Mouse (Mus musculus): Measurements from ENCODE around the gene Cldn9. TPM values are rescaled to one million over a fixed set of nuclear protein-coding genes. Genes with fewer than 3 reads are reported as not detected.

Gene Cldn9
- total RNA-seq, 2 experiments from 2014 or later, result 0.23 to 0.51 TPM

DNA sequence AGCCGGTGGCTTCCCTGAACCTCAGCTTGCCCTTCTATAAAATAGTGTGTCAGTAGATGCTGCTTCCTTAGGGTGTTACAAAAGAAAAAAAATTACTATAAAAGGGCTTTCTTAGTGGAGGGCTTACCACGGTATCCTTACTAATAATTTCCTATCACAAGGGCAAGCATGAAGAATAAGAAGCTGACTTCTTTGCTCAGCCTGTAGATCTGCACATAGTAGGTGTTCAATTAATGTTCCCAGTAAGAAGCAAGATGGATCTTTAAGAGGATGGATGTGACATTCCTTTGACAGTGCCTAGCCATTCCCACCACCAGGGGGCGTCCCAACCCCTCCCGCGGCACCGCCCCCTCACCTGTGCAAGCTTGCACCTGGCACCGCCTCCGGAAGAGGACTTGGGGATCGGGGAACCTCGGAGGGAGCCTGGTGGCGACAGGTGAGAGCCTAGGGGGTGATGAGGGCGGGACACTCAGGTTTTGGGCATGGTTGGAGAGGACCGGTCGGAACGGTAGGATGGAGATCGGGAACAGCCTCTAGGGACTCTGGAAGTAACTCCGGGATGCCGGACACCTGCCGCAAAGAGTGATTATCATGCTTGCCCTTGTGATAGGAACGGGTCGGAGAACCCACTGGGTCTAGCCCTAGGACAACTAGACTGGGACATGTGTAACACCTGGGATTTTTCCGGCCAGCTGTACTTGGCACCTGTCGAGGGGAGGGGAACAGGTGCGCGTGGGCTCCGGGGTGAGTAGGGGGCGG is 23.5 kb downstream of the Cldn9 start, which contains the start of gene Bicdl2:
Gene Bicdl2, plus strand, starts transcription at position 390 of the 759 bp plus-strand sequence.
- DNase-seq, result no peak
- intact Hi-C loops (cut with DNase I; ENCODE audit: low total_unique reads), result loop anchor here (5.0 kb wide), 1 partner anchor 42 kb away; no protein-coding TSS in a partner anchor

DNA sequence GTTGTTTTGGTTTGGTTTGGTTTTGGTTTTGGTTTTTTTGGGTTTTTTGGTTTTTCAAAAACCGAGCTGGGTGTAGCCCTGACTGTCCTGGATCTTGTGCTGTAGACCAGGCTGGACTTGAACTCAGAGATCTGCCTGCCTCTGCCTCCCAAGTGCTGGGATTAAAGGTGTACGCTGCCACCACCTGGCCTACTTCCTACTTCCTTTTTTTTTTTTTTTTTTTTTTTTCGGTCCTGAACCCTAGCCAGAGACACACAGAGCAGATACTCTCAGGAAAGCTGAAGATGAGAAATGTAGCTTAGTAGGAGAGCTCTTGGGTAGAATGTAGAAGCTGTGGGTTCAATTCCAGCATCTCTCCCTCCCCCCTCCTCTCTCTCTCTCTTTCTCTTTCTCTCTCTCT is 25.4 kb downstream of the Cldn9 start:
- no peak for DNase-seq
- intact Hi-C loops (cut with DNase I; ENCODE audit: low total_unique reads), result no loop called here

DNA sequence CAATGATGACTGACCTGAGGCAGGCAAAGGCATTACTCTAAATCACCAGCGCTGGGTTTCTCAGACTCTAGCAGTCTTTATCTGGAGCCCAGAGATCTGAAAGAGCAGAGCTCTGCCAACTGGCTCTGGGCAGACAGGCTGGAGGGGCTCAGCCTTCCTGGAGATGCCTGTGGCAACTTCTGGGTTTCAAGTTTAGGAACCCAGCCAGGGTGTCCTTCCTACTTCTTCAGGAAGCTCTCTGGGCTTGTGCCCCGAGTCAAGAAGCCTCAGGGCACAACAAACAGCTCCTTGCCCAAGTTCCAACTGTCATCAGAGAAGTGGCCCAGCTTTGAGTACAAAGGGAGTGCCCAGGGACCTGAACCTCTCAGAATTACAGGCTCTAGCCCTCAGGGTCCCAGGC is 29.4 kb downstream of the Cldn9 start:
- DNase-seq, result no peak
- intact Hi-C loops (cut with DNase I; ENCODE audit: low total_unique reads), result no loop called here

DNA sequence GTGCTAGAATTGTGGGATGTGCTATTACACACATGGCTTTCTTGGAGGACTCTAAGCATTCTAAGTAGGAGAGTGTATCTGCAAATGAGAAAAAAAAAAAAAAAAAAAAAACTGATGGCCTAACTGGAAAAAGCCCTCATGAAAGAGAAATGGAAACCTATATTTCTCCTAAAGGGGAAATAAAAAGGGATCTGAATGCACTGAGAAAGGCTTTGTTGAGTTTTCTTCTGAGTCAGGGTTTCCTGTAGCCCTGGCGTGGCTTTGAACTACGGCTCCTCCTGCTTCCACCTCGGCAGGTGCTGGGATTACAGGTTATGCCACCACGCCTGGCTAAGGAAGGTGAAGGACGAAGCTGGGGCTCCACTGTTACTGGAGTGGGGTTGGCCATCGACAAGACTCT is 29.8 kb downstream of the Cldn9 start:
- no peak for DNase-seq
- intact Hi-C loops (cut with DNase I; ENCODE audit: low total_unique reads), result no loop called here

- DNase-seq, result no peak
- intact Hi-C loops (cut with DNase I; ENCODE audit: low total_unique reads), result no loop called here
Measured at GRCm38 (mm10) chr17:23653324-23653723, 30.5 kb downstream of the Cldn9 start.

- no peak for DNase-seq
- intact Hi-C loops (cut with DNase I; ENCODE audit: low total_unique reads), result no loop called here
Measured at GRCm38 (mm10) chr17:23651363-23651762, 32.5 kb downstream of the Cldn9 start.

DNA sequence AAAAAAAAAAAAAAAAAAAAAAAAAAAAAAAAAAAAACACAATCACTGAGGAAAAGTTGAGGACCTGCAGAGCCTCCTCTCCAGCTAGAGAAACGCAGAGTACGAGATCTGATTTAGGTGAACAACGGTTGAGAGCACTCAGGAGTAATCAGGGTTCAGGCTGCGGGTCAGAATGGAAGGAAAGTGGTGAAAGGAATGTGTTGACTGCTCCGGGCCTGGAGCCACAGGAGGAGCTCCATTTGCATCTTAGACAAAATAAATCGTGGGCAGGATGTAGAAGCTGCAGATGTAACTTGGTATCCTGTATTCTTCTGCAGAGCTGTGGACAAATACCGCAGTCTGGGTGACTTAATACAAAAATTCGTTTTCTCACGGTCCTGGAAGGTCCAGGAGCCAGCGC is 37.9 kb downstream of the Cldn9 start:
- no peak for DNase-seq
- intact Hi-C loops (cut with DNase I; ENCODE audit: low total_unique reads), result no loop called here

DNA sequence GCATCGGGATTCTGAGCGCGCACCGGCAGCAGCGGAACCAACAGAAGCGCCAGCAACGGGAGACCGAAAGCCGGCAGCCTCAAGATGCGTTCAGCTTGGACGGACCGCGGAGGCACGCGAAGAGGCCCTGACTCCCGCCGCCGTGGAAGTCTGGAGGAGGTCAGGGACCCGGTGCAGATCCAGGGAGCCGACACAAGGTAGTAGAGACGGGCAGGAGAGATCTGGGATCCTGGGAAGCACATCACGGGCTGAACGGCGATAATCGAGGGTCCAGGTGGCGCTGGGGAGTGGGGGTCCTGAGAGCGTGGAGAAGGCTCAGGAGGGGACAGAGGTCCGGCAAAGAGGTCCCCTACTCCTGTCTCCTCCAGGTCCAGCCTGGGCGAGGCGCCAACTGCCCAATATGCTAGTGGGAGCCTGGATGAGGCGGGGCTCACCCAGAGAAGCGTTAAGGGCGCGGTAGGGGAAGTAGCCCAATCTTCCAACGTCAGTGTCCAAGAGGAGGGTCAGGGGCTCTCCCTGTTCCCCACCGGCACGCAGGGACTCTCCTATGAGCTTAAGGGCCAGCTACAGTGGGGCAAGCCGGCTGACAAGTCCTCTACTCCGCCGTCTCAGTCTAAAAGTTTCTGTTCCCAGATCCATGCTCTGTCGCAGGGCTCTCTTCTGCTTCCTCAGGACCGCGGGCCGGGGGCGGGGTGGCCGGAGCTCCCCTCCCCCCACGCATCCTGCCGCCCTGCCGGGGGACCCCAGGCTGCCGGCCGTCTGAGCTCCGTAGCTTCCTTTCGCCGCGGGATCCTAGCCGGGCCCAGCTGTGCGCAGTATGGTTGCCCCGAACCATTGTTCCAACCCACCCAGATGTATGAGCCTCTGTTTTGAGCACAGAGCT is 39.0 kb downstream of the Cldn9 start, which contains the start of gene Mmp25:
Gene Mmp25, minus strand, starts transcription at position 665 of the 883 bp plus-strand sequence.
- no peak for DNase-seq
- intact Hi-C loops (cut with DNase I; ENCODE audit: low total_unique reads), result no loop called here

Other genes with a start within 250 kb of the Cldn9 start
- gene Vmn2r117, start 204.3 kb downstream of the Cldn9 start, total RNA-seq (2021), result not detected
- gene Zfp213, start 119.8 kb downstream of the Cldn9 start, total RNA-seq (2021), result 1 to 10 TPM; 2.2 to 2.6 TPM
- 1 to 10 TPM; 4.9 TPM for gene Zfp13, start 84.5 kb downstream of the Cldn9 start, total RNA-seq (2021)
- gene Zscan10, start 83.2 kb downstream of the Cldn9 start, total RNA-seq (2021), result not detected
- gene Mmp25, start 38.7 kb downstream of the Cldn9 start, total RNA-seq (2021), result under 1 TPM; 0.20 to 0.27 TPM
- not detected for gene Bicdl2, start 23.5 kb downstream of the Cldn9 start, total RNA-seq (2021)
- 100 to 1,000 TPM; 223 to 235 TPM for gene Hcfc1r1, start 10.4 kb downstream of the Cldn9 start, total RNA-seq (2021)
- 10 to 100 TPM; 15.8 to 19.1 TPM for gene Thoc6, start 10.1 kb downstream of the Cldn9 start, total RNA-seq (2021)
- 10 to 100 TPM; 18.7 to 57.3 TPM for gene Tnfrsf12a, start 6.6 kb downstream of the Cldn9 start, total RNA-seq (2021)
- not detected for gene Cldn6, start 4.8 kb downstream of the Cldn9 start, total RNA-seq (2021)
- gene 1520401A03Rik, start 38.8 kb upstream of the Cldn9 start, total RNA-seq (2021), result under 1 TPM in 1 of 2 experiments, not detected in 1; 0.09 TPM
- gene Pkmyt1, start 42.3 kb upstream of the Cldn9 start, total RNA-seq (2021), result 1 to 10 TPM; 2.1 to 2.3 TPM
- 1 to 10 TPM; 5.7 to 9.1 TPM for gene Paqr4, start 56.8 kb upstream of the Cldn9 start, total RNA-seq (2021)
- gene Kremen2, start 61.8 kb upstream of the Cldn9 start, total RNA-seq (2021), result not detected
- gene Flywch1, start 87.6 kb upstream of the Cldn9 start, total RNA-seq (2021), result 10 to 100 TPM; 35.6 to 35.8 TPM
- 1 to 10 TPM; 1.2 to 2.0 TPM for gene Flywch2, start 102.1 kb upstream of the Cldn9 start, total RNA-seq (2021)
- 100 to 1,000 TPM; 148 to 169 TPM for gene Srrm2, start 106.5 kb upstream of the Cldn9 start, total RNA-seq (2021)
- 100 to 1,000 TPM; 321 to 328 TPM for gene Elob, start 145.1 kb upstream of the Cldn9 start, total RNA-seq (2021)
- gene Prss33, start 152.0 kb upstream of the Cldn9 start, total RNA-seq (2021), result not detected
- not detected for gene Prss32, start 159.8 kb upstream of the Cldn9 start, total RNA-seq (2021)
- under 1 TPM in 1 of 2 experiments, not detected in 1; 0.18 TPM for gene Prss41, start 160.1 kb upstream of the Cldn9 start, total RNA-seq (2021)
- not detected for gene Prss21, start 184.0 kb upstream of the Cldn9 start, total RNA-seq (2021)
- not detected for gene Dcpp1, start 196.8 kb upstream of the Cldn9 start, total RNA-seq (2021)
- gene Dcpp2, start 196.9 kb upstream of the Cldn9 start, total RNA-seq (2021), result not detected
- gene Dcpp3, start 233.4 kb upstream of the Cldn9 start, total RNA-seq (2021), result not detected

All from gastrocnemius, postnatal 14 days (tissue).